Mouse (Mus musculus) erythroblast, adult 5-6 weeks (primary cell): ENCODE measurements around the gene Zfp445. TPM values are rescaled to one million over a fixed set of nuclear protein-coding genes. Genes with fewer than 3 reads are reported as not detected.
"Not testable (repeated sequence)": the region's sequence is repeated elsewhere in the genome, so short reads cannot be mapped to it uniquely, and the experiment has no call there.

Experiments
- ATAC-seq: replicated peaks from 2 replicates; pipeline ENCODE4 v1.8.0; 2016; ENCODE audit warnings: moderate number of reproducible peaks, mild to moderate bottlenecking, moderate TSS enrichment, inconsistent platforms; ENCODE audit not compliant: poor library complexity, low FRiP score, severe bottlenecking
- total RNA-seq, 2 experiments: library from RNA; stranded (forward) in 1 of 2; stranded (reverse) in 1 of 2; fragments of 150-400 nt in 1 of 2; fragments of 200-764, 138-1000 nt in 1 of 2; gene quantifications; 2 replicates each; pipeline versions ENCODE4 v1.2.3 to v1.2.4; 2015 to 2017; ENCODE audit warnings: low replicate concordance in 2 of 2

Gene Zfp445
- total RNA-seq (2015; ENCODE audit: low replicate concordance) (16.7 TPM in 2 replicates), total RNA-seq (2017; ENCODE audit: low replicate concordance) (18.7 and 19.8 TPM in 2 replicates)

GRCm38 (mm10) chr9:122865697-122866166 is at the start of gene Zfp445:
TSS of gene Zfp445 (minus strand) at chr9:122866006.
- peak; percentile 95 for ATAC-seq

GRCm38 (mm10) chr9:122902717-122903535 is 37.1 kb upstream of the Zfp445 start:
- no peak for ATAC-seq

- ATAC-seq, result no peak
Measured at GRCm38 (mm10) chr9:122901047-122901446, 35.2 kb upstream of the Zfp445 start.

- peak; percentile 69; the same call in 1 of the 2 replicates for ATAC-seq
Measured at GRCm38 (mm10) chr9:122886372-122887179, 20.8 kb upstream of the Zfp445 start.

- no peak for ATAC-seq
Measured at GRCm38 (mm10) chr9:122885385-122885784, 19.6 kb upstream of the Zfp445 start, which contains the start of gene Zkscan7. TSS of gene Zkscan7 (plus strand) at chr9:122885685.

GRCm38 (mm10) chr9:122875145-122875544 is 9.3 kb upstream of the Zfp445 start:
- ATAC-seq, result no peak

GRCm38 (mm10) chr9:122874653-122875052 is 8.8 kb upstream of the Zfp445 start:
- no peak for ATAC-seq

- no peak for ATAC-seq
Measured at GRCm38 (mm10) chr9:122872595-122872994, 6.8 kb upstream of the Zfp445 start.

- ATAC-seq, result no peak
Measured at GRCm38 (mm10) chr9:122866192-122866591, 386 bp upstream of the Zfp445 start.

GRCm38 (mm10) chr9:122864848-122865247 is 958 bp downstream of the Zfp445 start:
- 0 out of 2 replicates have a peak, but pooled peaks have one; percentile 5 for ATAC-seq

- no peak for ATAC-seq
Measured at GRCm38 (mm10) chr9:122863731-122864130, 2.1 kb downstream of the Zfp445 start.

GRCm38 (mm10) chr9:122860752-122861151 is 5.1 kb downstream of the Zfp445 start:
- ATAC-seq, result no peak

- no peak for ATAC-seq
Measured at GRCm38 (mm10) chr9:122856716-122857115, 9.1 kb downstream of the Zfp445 start.

- no peak for ATAC-seq
Measured at GRCm38 (mm10) chr9:122855617-122856016, 10.2 kb downstream of the Zfp445 start.

- not testable (repeated sequence) for ATAC-seq
Measured at GRCm38 (mm10) chr9:122855141-122855540, 10.7 kb downstream of the Zfp445 start.

- ATAC-seq, result no peak
Measured at GRCm38 (mm10) chr9:122854526-122854925, 11.3 kb downstream of the Zfp445 start.

- ATAC-seq, result not testable (repeated sequence)
Measured at GRCm38 (mm10) chr9:122847811-122848311, 17.9 kb downstream of the Zfp445 start.

GRCm38 (mm10) chr9:122846156-122846555 is 19.6 kb downstream of the Zfp445 start:
- no peak for ATAC-seq

GRCm38 (mm10) chr9:122845621-122846020 is 20.2 kb downstream of the Zfp445 start:
- no peak for ATAC-seq

- no peak for ATAC-seq
Measured at GRCm38 (mm10) chr9:122843760-122844159, 22.0 kb downstream of the Zfp445 start, which contains the start of gene Gm35549. TSS of gene Gm35549 (minus strand) at chr9:122844035.
